Mouse (Mus musculus): ENCODE data around the gene 3110009E18Rik. TPM values are rescaled to one million over a fixed set of nuclear protein-coding genes. Genes with fewer than 3 reads are reported as not detected.

The 3110009E18Rik gene
- total and polyA plus RNA-seq, 2 experiments from 2014 or later = 2.2 to 10.7 TPM

DNA sequence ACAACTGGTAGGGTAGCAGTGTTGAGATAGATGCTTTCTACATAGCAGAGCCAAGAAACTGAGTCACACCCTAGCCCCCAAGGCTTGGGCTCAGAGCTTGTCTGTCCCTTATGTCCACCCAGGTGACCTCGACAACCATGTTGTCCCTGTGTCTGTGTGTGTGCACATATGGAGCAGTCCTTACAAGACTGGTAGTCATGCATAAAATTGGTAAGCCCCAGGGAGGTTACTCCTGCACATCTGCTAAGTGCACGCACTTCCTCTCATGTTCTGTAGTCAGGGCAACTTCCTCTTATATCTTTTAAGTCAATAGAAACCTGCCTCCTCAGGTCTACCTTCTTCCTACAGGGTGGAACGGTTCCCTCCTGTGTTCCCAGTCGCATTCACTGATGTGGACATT, 54.0 kb downstream of the 3110009E18Rik start:
- TF ChIP-seq CTCF (IDR thresholded peaks at IDR 0.05; ENCODE audit: low read depth) = no peak
- 74% methylated on average over 4 of the region's 4 CpGs for WGBS

GRCm38 (mm10) chr1:120176313-120176712, 55.3 kb downstream of the 3110009E18Rik start:
- TF ChIP-seq CTCF (IDR thresholded peaks at IDR 0.05; ENCODE audit: low read depth) = no peak
- ATAC-seq (no peak), DNase-seq (ENCODE audit: low spot score) (no peak)
- Histone ChIP-seq H3K4me3 (ENCODE audit: low read length) (no peak overlapping the region), H3K27ac (no peak overlapping the region), H3K9ac (replicated peaks; ENCODE audit: low read length) (no peak overlapping the region), H3K27me3 (ENCODE audit: insufficient read depth, low read length) (no peaks in the 10 kb centered on the region), H3K36me3 (ENCODE audit: insufficient read depth, low read length) (no peaks in the 10 kb centered on the region), H3K4me2 (ENCODE audit: low read depth, low read length) (no peak overlapping the region), H3K4me1 (ENCODE audit: insufficient read depth, low read length) (no peaks in the 10 kb centered on the region), H3K9me3 (ENCODE audit: low read length) (no peaks in the 10 kb centered on the region)
- WGBS = 42% methylated on average over 14 of the region's 14 CpGs

More for the DNA sequence above, 54.0 kb downstream of the 3110009E18Rik start:
- H3K27ac ChIP-seq = no peak overlapping the region
- no peak for DNase-seq (ENCODE audit: low spot score)
- no peaks in the 10 kb centered on the region for H3K4me1 ChIP-seq (ENCODE audit: insufficient read depth, low read length)
- H3K9me3 ChIP-seq (ENCODE audit: low read length) = no peaks in the 10 kb centered on the region
- ATAC-seq = no peak
- no peak overlapping the region for H3K4me2 ChIP-seq (ENCODE audit: low read depth, low read length)
- H3K9ac ChIP-seq (replicated peaks; ENCODE audit: low read length) = no peak overlapping the region
- no peaks in the 10 kb centered on the region for H3K36me3 ChIP-seq (ENCODE audit: insufficient read depth, low read length)
- H3K27me3 ChIP-seq (ENCODE audit: insufficient read depth, low read length) = no peaks in the 10 kb centered on the region
- no peak overlapping the region for H3K4me3 ChIP-seq (ENCODE audit: low read length)

DNA sequence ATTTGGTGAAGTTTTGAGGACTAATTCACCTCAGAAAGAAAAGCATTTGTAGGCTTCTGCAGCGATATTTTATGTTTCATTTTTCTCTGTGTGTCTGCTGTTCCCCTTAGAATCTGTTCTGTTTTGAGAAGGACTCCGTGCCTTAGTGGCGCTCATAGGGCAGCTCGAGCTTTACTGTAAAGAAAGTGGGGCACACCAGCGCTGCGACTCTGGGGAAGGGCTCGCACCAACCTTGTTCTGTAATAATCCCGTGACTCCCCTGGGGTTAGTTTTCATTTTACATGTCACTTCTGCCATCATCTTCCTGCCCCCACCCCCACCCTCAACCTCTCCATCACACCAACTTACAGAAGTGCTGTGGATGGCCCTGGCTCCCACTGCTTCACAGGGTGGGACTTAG, 56.2 kb downstream of the 3110009E18Rik start:
- Histone ChIP-seq H3K9me3 (ENCODE audit: low read length) (no peaks in the 10 kb centered on the region), H3K27me3 (ENCODE audit: insufficient read depth, low read length) (no peaks in the 10 kb centered on the region), H3K9ac (replicated peaks; ENCODE audit: low read length) (no peak overlapping the region), H3K27ac (no peak overlapping the region), H3K4me3 (ENCODE audit: low read length) (no peak overlapping the region), H3K36me3 (ENCODE audit: insufficient read depth, low read length) (no peaks in the 10 kb centered on the region), H3K4me1 (ENCODE audit: insufficient read depth, low read length) (no peaks in the 10 kb centered on the region), H3K4me2 (ENCODE audit: low read depth, low read length) (no peak overlapping the region)
- ATAC-seq = no peak
- 87% methylated on average over 8 of the region's 8 CpGs for WGBS
- TF ChIP-seq CTCF (IDR thresholded peaks at IDR 0.05; ENCODE audit: low read depth) = no peak
- no peak for DNase-seq (ENCODE audit: low spot score)

GRCm38 (mm10) chr1:120186204-120186603, 65.2 kb downstream of the 3110009E18Rik start:
- DNase-seq (ENCODE audit: low spot score) = no peak
- Histone ChIP-seq H3K4me2 (ENCODE audit: low read depth, low read length) (no peak overlapping the region), H3K9me3 (ENCODE audit: low read length) (no peaks in the 10 kb centered on the region), H3K4me1 (ENCODE audit: insufficient read depth, low read length) (peaks cover 4% of the 10 kb centered on the region; the same call in 1 of the 2 replicates), H3K27ac (peak overlapping the region; percentile 11; the same call in 1 of the 2 replicates), H3K27me3 (ENCODE audit: insufficient read depth, low read length) (no peaks in the 10 kb centered on the region), H3K9ac (replicated peaks; ENCODE audit: low read length) (no peak overlapping the region), H3K36me3 (ENCODE audit: insufficient read depth, low read length) (no peaks in the 10 kb centered on the region), H3K4me3 (ENCODE audit: low read length) (no peak overlapping the region)
- ATAC-seq = no peak
- WGBS = 63% methylated on average over 6 of the region's 6 CpGs
- TF ChIP-seq CTCF (IDR thresholded peaks at IDR 0.05; ENCODE audit: low read depth) = no peak

DNA sequence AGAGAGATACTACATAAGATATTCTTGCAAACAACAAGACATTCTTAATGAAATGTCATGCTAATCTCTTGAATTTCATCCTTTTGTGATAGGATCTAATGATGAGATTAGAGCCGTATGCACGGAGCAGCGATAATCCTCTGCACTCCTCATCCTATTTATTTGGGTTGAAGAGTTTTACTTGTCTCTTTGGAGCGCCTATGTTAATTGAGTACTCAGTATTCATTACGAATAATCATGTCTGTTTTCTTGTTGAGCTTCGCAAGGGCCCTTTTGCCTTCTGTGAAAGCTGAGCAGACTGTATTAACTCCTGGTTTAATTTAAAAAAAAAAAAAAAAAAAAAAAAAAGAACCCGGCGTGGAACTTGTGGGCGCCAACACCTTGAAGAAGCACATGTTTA, 65.7 kb downstream of the 3110009E18Rik start:
- H3K9me3 ChIP-seq (ENCODE audit: low read length) = no peaks in the 10 kb centered on the region
- ATAC-seq = 0 out of 2 replicates have a peak, but pooled peaks have one; percentile 58
- no peaks in the 10 kb centered on the region for H3K36me3 ChIP-seq (ENCODE audit: insufficient read depth, low read length)
- no peak for TF ChIP-seq CTCF (IDR thresholded peaks at IDR 0.05; ENCODE audit: low read depth)
- WGBS = 41% methylated on average over 9 of the region's 9 CpGs
- H3K4me3 ChIP-seq (ENCODE audit: low read length) = no peak overlapping the region
- H3K27ac ChIP-seq = peak overlapping the region; percentile 11; the same call in 1 of the 2 replicates
- no peak for DNase-seq (ENCODE audit: low spot score)
- H3K4me1 ChIP-seq (ENCODE audit: insufficient read depth, low read length) = peaks cover 4% of the 10 kb centered on the region; the same call in 1 of the 2 replicates
- H3K9ac ChIP-seq (replicated peaks; ENCODE audit: low read length) = no peak overlapping the region
- no peak overlapping the region for H3K4me2 ChIP-seq (ENCODE audit: low read depth, low read length)
- H3K27me3 ChIP-seq (ENCODE audit: insufficient read depth, low read length) = no peaks in the 10 kb centered on the region

- ATAC-seq = no peak
- Histone ChIP-seq H3K27ac (no peak overlapping the region), H3K4me2 (ENCODE audit: low read depth, low read length) (no peak overlapping the region), H3K27me3 (ENCODE audit: insufficient read depth, low read length) (no peaks in the 10 kb centered on the region), H3K4me1 (ENCODE audit: insufficient read depth, low read length) (peaks cover 4% of the 10 kb centered on the region; the same call in 1 of the 2 replicates), H3K36me3 (ENCODE audit: insufficient read depth, low read length) (no peaks in the 10 kb centered on the region), H3K4me3 (ENCODE audit: low read length) (no peak overlapping the region), H3K9me3 (ENCODE audit: low read length) (no peaks in the 10 kb centered on the region), H3K9ac (replicated peaks; ENCODE audit: low read length) (no peak overlapping the region)
- TF ChIP-seq CTCF (IDR thresholded peaks at IDR 0.05; ENCODE audit: low read depth) = no peak
- peak; percentile 35 for DNase-seq (ENCODE audit: low spot score)
- 40% methylated on average over 7 of the region's 7 CpGs for WGBS
Measured at GRCm38 (mm10) chr1:120187059-120187458, 66.1 kb downstream of the 3110009E18Rik start.

- Histone ChIP-seq H3K4me3 (ENCODE audit: low read length) (no peak overlapping the region), H3K4me2 (ENCODE audit: low read depth, low read length) (no peak overlapping the region), H3K4me1 (ENCODE audit: insufficient read depth, low read length) (peaks cover 4% of the 10 kb centered on the region; the same call in 1 of the 2 replicates), H3K27me3 (ENCODE audit: insufficient read depth, low read length) (no peaks in the 10 kb centered on the region), H3K9ac (replicated peaks; ENCODE audit: low read length) (no peak overlapping the region), H3K27ac (no peak overlapping the region), H3K9me3 (ENCODE audit: low read length) (no peaks in the 10 kb centered on the region), H3K36me3 (ENCODE audit: insufficient read depth, low read length) (no peaks in the 10 kb centered on the region)
- no peak for TF ChIP-seq CTCF (IDR thresholded peaks at IDR 0.05; ENCODE audit: low read depth)
- WGBS = 76% methylated on average over 6 of the region's 6 CpGs
- ATAC-seq (peak; percentile 47; the same call in 1 of the 2 replicates), DNase-seq (ENCODE audit: low spot score) (peak; percentile 38)
Measured at GRCm38 (mm10) chr1:120189206-120189605, 68.2 kb downstream of the 3110009E18Rik start.
